Mouse (Mus musculus) lung, postnatal 0 days (tissue): ENCODE data around the gene Slc22a6.

Experiments
- CTCF ChIP-seq: IDR thresholded peaks from 2 replicates; pipeline ENCODE4 v1.5.1; 2016; ENCODE audit warnings: antibody characterized with exemption, mild to moderate bottlenecking
- EP300 ChIP-seq: IDR thresholded peaks from 2 replicates; pipeline ENCODE4 v1.6.1; 2016; ENCODE audit warnings: antibody characterized with exemption, mild to moderate bottlenecking, control low read depth

GRCm38 (mm10) chr19:8592155-8592554, 25.7 kb upstream of the Slc22a6 start:
- TF ChIP-seq CTCF (no peak), EP300 (no peak)
